Mouse (Mus musculus) forebrain, embryonic 14.5 days (tissue): ENCODE measurements around the gene Baat. TPM values are rescaled to one million over a fixed set of nuclear protein-coding genes. Genes with fewer than 3 reads are reported as not detected.
A peak's percentile ranks its signal among the peaks of the same experiment; 100 is the strongest.

ENCODE experiments used
- ATAC-seq: fragments of 200-750 bp; cut with Nextera tagmentation; 2 replicates; pipeline ENCODE4 v1.8.0; 2017; ENCODE audit warnings: mild to moderate bottlenecking, moderate library complexity
- DNase-seq: peaks from one replicate; pipeline ENCODE4 v3.0.0-alpha.2; 2015; ENCODE audit warnings: low spot score
- H3K27ac ChIP-seq: fragments of 300-500 bp; sonication (generic); 2 replicates; pipeline ENCODE4 v1.5.1; 2014; ENCODE audit warnings: low read depth, mild to moderate bottlenecking, control low read depth, low read length, moderate library complexity
- H3K27me3 ChIP-seq: fragments of 300-500 bp; sonication (generic); replicated peaks from 2 replicates; pipeline ENCODE4 v1.6.1; 2014; ENCODE audit warnings: low read length, control low read depth, mixed read lengths; ENCODE audit not compliant: control insufficient read depth, insufficient read depth
- H3K36me3 ChIP-seq: fragments of 300-500 bp; sonication (generic); 2 replicates; pipeline ENCODE4 v1.6.1; 2014; ENCODE audit warnings: low read length, control low read depth; ENCODE audit not compliant: control insufficient read depth, insufficient read depth
- H3K4me1 ChIP-seq: fragments of 300-500 bp; sonication (generic); 2 replicates; pipeline ENCODE4 v1.6.1; 2014; ENCODE audit warnings: antibody characterized with exemption, low read length, control low read depth; ENCODE audit not compliant: control insufficient read depth, insufficient read depth
- H3K4me2 ChIP-seq: fragments of 300-500 bp; sonication (generic); 2 replicates; pipeline ENCODE4 v1.6.1; 2014; ENCODE audit warnings: mild to moderate bottlenecking, control low read depth, low read length
- H3K4me3 ChIP-seq: fragments of 300-500 bp; sonication (generic); 2 replicates; pipeline ENCODE4 v1.5.1; 2014; ENCODE audit warnings: low read depth, low read length, control low read depth
- H3K9ac ChIP-seq: fragments of 300-500 bp; sonication (generic); 2 replicates; pipeline ENCODE4 v1.6.1; 2014; ENCODE audit warnings: mild to moderate bottlenecking, low read length, control low read depth, moderate library complexity
- H3K9me3 ChIP-seq: fragments of 300-500 bp; sonication (generic); replicated peaks from 2 replicates; pipeline ENCODE4 v1.6.1; 2016; ENCODE audit warnings: low read length, control low read depth, mixed read lengths; ENCODE audit not compliant: control insufficient read depth
- WGBS: fragments of 180-500 bp; shearing (Covaris S2); extraction: QIAGEN DNeasy Blood & Tissue Kit; methylation state at CpG from one replicate; pipeline ENCODE4 v1.1.7; 2014; 5-methylcytosine and 5-hydroxymethylcytosine counted together
- polyA plus RNA-seq: library from polyadenylated mRNA; unstranded; fragments of >200 nt; fragmentation: Nextera tagmentation; extraction: Ambion mirVana; gene quantifications from 2 replicates; pipeline ENCODE4 v1.2.1, GENCODE M21; 2014

Baat gene
- polyA plus RNA-seq, 1 experiment from 2014 or later: not detected

DNA sequence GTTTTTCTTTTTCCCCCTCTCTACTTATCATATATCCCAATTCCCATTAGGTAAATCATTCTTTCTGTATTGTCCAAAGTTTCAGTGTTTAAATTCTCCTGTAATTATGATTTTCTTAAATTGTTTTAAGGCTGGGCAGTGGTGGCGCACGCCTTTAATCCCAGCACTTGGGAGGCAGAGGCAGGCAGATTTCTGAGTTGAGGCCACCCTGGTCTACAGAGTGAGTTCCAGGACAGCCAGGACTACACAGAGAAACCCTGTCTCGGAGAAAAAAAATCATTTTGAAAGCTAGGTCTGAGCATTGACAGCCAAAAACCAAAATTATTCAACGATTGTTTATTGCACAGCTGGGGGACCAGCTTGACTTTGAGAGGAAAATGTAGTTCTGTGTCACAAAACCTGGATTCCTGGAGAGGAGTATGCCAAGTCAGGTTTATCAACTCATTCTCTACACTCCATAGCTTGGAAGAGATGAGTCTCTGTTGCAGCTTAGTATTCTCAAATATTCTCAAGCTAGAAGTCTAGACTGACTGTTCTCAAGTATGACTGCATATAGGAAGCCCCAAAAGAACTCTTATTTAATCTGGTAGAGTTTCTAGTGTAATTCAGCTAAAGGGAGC lies 29.4 kb upstream of the Baat start:
- WGBS: 94% methylated on average over 4 of the region's 4 CpGs
- no peak overlapping the region for H3K4me3 ChIP-seq
- H3K27ac ChIP-seq: no peak overlapping the region
- no peaks in the 10 kb centered on the region for H3K9me3 ChIP-seq
- no peak for DNase-seq
- peaks cover 10% of the 10 kb centered on the region for H3K36me3 ChIP-seq
- H3K27me3 ChIP-seq: no peaks in the 10 kb centered on the region
- ATAC-seq: no peak
- no peak overlapping the region for H3K4me2 ChIP-seq
- H3K4me1 ChIP-seq: no peaks in the 10 kb centered on the region
- no peak overlapping the region for H3K9ac ChIP-seq

DNA sequence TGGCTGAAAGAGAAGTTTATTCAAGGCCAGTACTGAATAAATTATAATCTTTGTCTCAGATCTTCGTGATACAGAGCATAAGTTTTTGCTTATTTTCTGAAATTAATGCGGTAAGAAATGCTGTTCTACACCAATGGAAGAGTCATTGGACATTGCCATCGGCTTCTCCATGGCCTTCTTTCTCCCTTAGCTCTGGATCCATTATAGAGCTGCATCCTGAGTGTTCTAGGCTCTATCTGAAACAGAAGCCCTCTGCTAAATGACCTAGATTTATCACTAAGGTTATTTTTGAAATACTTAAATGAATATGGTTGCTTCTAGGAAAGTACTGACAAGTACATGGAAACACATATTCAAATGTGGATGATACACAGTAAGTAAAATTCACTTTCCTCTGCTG lies 28.7 kb upstream of the Baat start:
- Histone ChIP-seq H3K4me3 (no peak overlapping the region), H3K36me3 (peaks cover 17% of the 10 kb centered on the region), H3K27me3 (no peaks in the 10 kb centered on the region), H3K27ac (no peak overlapping the region), H3K4me2 (no peak overlapping the region), H3K4me1 (no peaks in the 10 kb centered on the region), H3K9ac (no peak overlapping the region), H3K9me3 (no peaks in the 10 kb centered on the region; the same call in 1 of the 2 replicates)
- 82% methylated on average over 3 of the region's 3 CpGs for WGBS
- ATAC-seq (no peak), DNase-seq (no peak)

DNA sequence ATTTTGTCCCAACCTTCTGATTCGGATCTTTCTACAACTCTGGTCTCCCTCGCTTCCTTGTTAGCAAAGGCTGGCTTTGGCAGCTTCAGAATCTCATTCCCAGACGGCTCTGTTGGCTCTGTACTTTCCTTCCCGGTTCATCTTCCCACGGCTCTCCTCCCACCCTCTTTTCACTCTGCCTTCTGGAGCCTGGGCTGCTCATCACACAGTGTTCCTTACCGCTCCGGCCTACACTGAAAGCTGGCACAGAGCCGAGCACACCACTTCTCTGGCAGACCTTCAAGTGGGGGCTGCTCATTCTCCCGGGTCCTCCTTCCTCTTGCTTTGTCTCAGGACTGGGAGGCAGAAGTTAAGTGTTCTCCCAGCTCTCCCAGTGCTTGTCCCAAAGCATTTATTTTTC lies 16.2 kb upstream of the Baat start:
- H3K4me2 ChIP-seq: peak overlapping the region; percentile 71
- H3K9me3 ChIP-seq: no peaks in the 10 kb centered on the region
- no peak overlapping the region for H3K9ac ChIP-seq
- peaks cover 12% of the 10 kb centered on the region for H3K4me1 ChIP-seq
- H3K27me3 ChIP-seq: no peaks in the 10 kb centered on the region
- no peak for ATAC-seq
- peaks cover 12% of the 10 kb centered on the region; the same call in 1 of the 2 replicates for H3K36me3 ChIP-seq
- WGBS: 54% methylated on average over 9 of the region's 9 CpGs
- DNase-seq: peak; percentile 52
- H3K27ac ChIP-seq: no peak overlapping the region
- no peak overlapping the region for H3K4me3 ChIP-seq

DNA sequence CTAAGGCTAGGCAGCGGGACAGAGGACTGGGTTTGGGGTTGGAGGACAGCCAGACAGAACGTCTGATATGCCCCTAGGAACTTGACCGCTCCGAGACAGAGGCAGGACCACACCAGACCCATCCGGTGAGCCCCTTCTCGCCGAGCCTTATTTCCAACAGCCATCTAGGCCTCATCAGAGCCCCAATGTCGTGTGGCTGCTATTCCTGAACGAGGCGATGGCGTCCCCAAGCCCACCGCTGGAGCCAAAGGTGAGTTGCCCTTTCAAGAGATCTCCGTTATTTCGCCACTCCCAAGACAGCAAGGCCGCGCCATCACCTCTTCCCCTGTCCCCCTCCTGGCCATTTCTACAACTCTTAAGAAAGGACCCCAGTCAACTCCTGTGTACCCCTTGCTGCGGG lies 15.0 kb upstream of the Baat start:
- H3K9ac ChIP-seq: peak overlapping the region; percentile 74
- 1% methylated on average over 17 of the region's 17 CpGs for WGBS
- H3K27ac ChIP-seq: no peak overlapping the region; the same call in 1 of the 2 replicates
- no peaks in the 10 kb centered on the region for H3K27me3 ChIP-seq
- peaks cover 12% of the 10 kb centered on the region; the same call in 1 of the 2 replicates for H3K36me3 ChIP-seq
- peak overlapping the region; percentile 60 for H3K4me3 ChIP-seq
- DNase-seq (no peak), ATAC-seq (peak; percentile 71)
- H3K4me1 ChIP-seq: peaks cover 12% of the 10 kb centered on the region
- H3K4me2 ChIP-seq: peak overlapping the region; percentile 71
- no peaks in the 10 kb centered on the region for H3K9me3 ChIP-seq

DNA sequence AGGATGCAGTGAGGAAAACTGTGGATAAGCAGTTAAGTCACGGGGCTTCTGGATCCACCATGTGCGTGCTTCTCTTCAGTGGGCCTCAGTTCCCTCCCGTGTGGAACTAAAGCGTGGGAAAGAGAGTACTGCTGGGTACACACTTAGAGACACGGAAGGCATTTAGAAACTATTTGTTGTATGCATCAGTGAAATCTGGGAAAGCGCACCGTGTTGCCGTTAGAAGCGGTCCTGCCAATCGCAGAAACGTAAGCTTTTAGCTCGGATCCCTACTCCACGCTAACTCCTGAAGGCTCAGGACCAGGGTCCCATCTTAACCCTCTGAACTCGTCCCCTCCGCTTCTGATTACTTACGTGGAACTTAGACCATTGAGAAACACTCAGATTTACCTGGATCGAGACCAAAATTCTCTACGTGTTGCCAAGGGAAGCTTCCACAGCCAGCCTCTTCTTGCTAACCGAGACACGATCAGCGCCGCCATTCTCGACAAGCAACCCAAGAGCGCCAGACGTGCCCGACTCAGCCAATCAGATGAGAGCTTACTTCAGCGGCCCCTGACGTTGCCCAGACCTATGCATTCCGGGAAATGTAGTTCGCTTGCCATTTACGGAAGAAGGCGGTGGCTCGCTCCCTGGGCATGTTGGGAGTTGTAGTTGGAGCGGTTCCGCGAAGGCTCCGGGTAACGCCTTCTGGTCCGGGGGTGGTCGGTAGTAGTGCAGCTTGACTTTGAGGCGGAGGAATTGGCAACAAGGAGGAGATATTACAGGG lies 14.4 kb upstream of the Baat start, which contains the start of the genes Mrpl50 and Zfp189:
Gene Mrpl50, minus strand, starts transcription at position 522 of the 769 bp plus-strand sequence.
Gene Zfp189, plus strand, starts transcription at position 605 of the 769 bp plus-strand sequence.
- H3K4me3 ChIP-seq: peak within 1 kb of the TSS; percentile 60
- H3K27ac ChIP-seq: peak within 1 kb of the TSS; percentile 29; the same call in 1 of the 2 replicates
- no peaks in the 10 kb centered on the region for H3K27me3 ChIP-seq
- H3K4me2 ChIP-seq: peak within 1 kb of the TSS; percentile 71
- no peaks in the 10 kb centered on the region for H3K9me3 ChIP-seq
- H3K36me3 ChIP-seq: peaks cover 12% of the 10 kb centered on the region; the same call in 1 of the 2 replicates
- DNase-seq (peak; percentile 99), ATAC-seq (peak; percentile 99)
- peaks cover 12% of the 10 kb centered on the region for H3K4me1 ChIP-seq
- peak within 1 kb of the TSS; percentile 76 for H3K9ac ChIP-seq
- WGBS: under 1% methylated on average over 41 of the region's 41 CpGs

DNA sequence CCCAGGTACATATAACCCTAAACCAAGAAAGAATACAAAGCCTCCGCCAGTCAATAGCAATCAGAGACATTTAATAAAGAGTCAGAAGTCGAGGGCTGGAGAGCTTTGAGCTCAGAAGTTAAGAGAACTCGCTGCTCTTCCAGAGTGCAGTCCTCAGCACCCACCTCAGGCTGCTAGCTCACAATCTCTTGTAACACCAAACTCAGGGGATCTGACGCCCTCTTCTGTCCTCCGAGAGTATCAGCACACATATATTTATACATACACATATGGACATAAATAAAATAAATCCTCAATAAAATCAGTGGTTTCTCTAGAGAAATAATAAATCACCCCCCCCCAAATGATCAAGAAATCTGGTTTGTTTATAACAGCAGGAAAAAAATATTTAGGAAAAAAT lies 13.1 kb upstream of the Baat start:
- peaks cover 12% of the 10 kb centered on the region for H3K4me1 ChIP-seq
- H3K36me3 ChIP-seq: peaks cover 9% of the 10 kb centered on the region
- H3K27me3 ChIP-seq: no peaks in the 10 kb centered on the region
- DNase-seq (no peak), ATAC-seq (no peak)
- peak overlapping the region; percentile 66 for H3K4me2 ChIP-seq
- no peak overlapping the region for H3K9ac ChIP-seq
- H3K27ac ChIP-seq: no peak overlapping the region
- no peaks in the 10 kb centered on the region for H3K9me3 ChIP-seq
- 74% methylated on average over 5 of the region's 5 CpGs for WGBS
- H3K4me3 ChIP-seq: peak overlapping the region; percentile 60

DNA sequence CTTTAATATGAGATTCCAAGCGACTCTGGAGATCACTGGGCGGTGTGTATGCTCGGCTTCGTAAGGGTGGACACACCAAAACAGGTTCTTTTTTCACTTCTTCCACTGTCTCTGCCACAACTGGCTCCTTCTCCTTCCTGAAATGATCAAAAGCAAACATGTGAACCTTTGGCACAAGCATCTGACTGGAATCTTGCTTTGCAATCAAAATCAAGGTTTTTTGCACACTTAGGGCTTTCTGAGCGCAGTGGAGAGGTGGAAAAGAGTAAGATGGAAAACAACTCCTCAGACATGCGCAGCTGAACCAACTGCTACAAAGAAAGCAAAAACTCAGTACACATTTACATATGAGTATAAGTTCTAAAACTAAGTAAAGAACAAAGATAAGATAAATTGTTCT lies 8.1 kb upstream of the Baat start:
- Histone ChIP-seq H3K27ac (no peak overlapping the region), H3K9me3 (no peaks in the 10 kb centered on the region), H3K4me2 (no peak overlapping the region), H3K4me1 (0 out of 2 replicates have a peak, but pooled peaks cover 3% of the 10 kb centered on the region), H3K9ac (no peak overlapping the region), H3K4me3 (no peak overlapping the region), H3K36me3 (peaks cover 24% of the 10 kb centered on the region), H3K27me3 (no peaks in the 10 kb centered on the region)
- DNase-seq (no peak), ATAC-seq (no peak)
- WGBS: 96% methylated on average over 6 of the region's 6 CpGs

DNA sequence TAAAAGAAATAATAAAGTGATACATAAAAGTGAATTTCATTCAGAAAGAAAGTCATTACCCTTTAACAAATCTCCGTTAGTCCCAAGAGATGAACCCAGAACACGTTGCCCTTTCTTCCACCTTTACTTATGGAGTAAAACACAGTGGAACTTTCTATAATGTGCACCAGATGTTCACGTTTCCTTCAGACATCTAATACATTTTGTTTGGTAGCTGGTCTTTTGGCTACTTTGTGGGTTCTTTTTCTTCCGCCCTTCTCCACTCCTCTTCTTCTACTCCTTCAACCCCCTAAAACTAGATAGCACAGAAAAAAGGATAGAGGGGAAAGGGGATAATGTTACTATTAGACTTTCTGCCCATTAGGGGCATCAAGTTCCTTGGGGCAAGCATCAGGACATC lies 6.3 kb upstream of the Baat start:
- Histone ChIP-seq H3K9me3 (no peaks in the 10 kb centered on the region), H3K4me1 (no peaks in the 10 kb centered on the region), H3K36me3 (peaks cover 24% of the 10 kb centered on the region), H3K9ac (no peak overlapping the region), H3K27me3 (no peaks in the 10 kb centered on the region), H3K4me2 (no peak overlapping the region), H3K4me3 (no peak overlapping the region), H3K27ac (no peak overlapping the region)
- ATAC-seq (no peak), DNase-seq (no peak)
- WGBS: 94% methylated on average over 4 of the region's 4 CpGs
